Mouse (Mus musculus) liver, postnatal 0 days (tissue): ENCODE results near the gene Ezr. TPM values are rescaled to one million over a fixed set of nuclear protein-coding genes. Genes with fewer than 3 reads are reported as not detected.
A peak's percentile ranks its signal among the peaks of the same experiment; 100 is the strongest.

Experiments used
- ATAC-seq: fragments of 200-750 bp; cut with Nextera tagmentation; 2 replicates; pipeline ENCODE4 v1.8.0; 2017; ENCODE audit warnings: mild to moderate bottlenecking, moderate library complexity
- DNase-seq: peaks from one replicate; pipeline ENCODE4 v3.0.0-alpha.2; 2016
- H3K27ac ChIP-seq: fragments of 300-500 bp; sonication (generic); 2 replicates; pipeline ENCODE4 v1.5.1; 2014; ENCODE audit warnings: antibody characterized with exemption, moderate library complexity, mild to moderate bottlenecking, low read depth
- H3K27me3 ChIP-seq: fragments of 300-500 bp; sonication (generic); 2 replicates; pipeline ENCODE4 v1.6.1; 2014; ENCODE audit warnings: low read length, control low read depth, mixed read lengths; ENCODE audit not compliant: insufficient read depth
- H3K36me3 ChIP-seq: fragments of 300-500 bp; sonication (generic); replicated peaks from 2 replicates; pipeline ENCODE4 v1.6.1; 2014; ENCODE audit warnings: mild to moderate bottlenecking, control low read depth, low read length, moderate library complexity, mixed read lengths; ENCODE audit not compliant: insufficient read depth
- H3K4me1 ChIP-seq: fragments of 300-500 bp; sonication (generic); 2 replicates; pipeline ENCODE4 v1.6.1; 2014; ENCODE audit warnings: antibody characterized with exemption, mild to moderate bottlenecking, control low read depth; ENCODE audit not compliant: insufficient read depth
- H3K4me2 ChIP-seq: fragments of 300-500 bp; sonication (generic); 2 replicates; pipeline ENCODE4 v1.6.1; 2014; ENCODE audit warnings: low read depth, mild to moderate bottlenecking, low read length, moderate library complexity, mixed read lengths
- H3K4me3 ChIP-seq: fragments of 300-500 bp; sonication (generic); 2 replicates; pipeline ENCODE4 v1.5.1; 2014; ENCODE audit warnings: low read depth, low read length
- H3K9ac ChIP-seq: fragments of 300-500 bp; sonication (generic); replicated peaks from 2 replicates; pipeline ENCODE4 v1.6.1; 2014; ENCODE audit warnings: mild to moderate bottlenecking, moderate library complexity
- H3K9me3 ChIP-seq: fragments of 300-500 bp; sonication (generic); 2 replicates; pipeline ENCODE4 v1.6.1; 2016; ENCODE audit warnings: mild to moderate bottlenecking, control low read depth, low read length, mixed read lengths
- CTCF ChIP-seq: sonication (generic); IDR thresholded peaks from 2 replicates; pipeline ENCODE4 v1.5.1; 2016; ENCODE audit warnings: antibody characterized with exemption, low read depth
- EP300 ChIP-seq: IDR thresholded peaks from 2 replicates; pipeline ENCODE4 v1.6.1; 2016; ENCODE audit warnings: antibody characterized with exemption, low read depth, mild to moderate bottlenecking
- WGBS: fragments of 180-500 bp; shearing (Covaris S2); extraction: QIAGEN DNeasy Blood & Tissue Kit; methylation state at CpG from one replicate; pipeline ENCODE4 v1.1.7; 2014; ENCODE audit not compliant: insufficient replicate concordance; 5-methylcytosine and 5-hydroxymethylcytosine counted together
- polyA plus RNA-seq: library from polyadenylated mRNA; unstranded; fragments of >200 nt; fragmentation: Nextera tagmentation; extraction: Ambion mirVana; gene quantifications from 2 replicates; pipeline ENCODE4 v1.2.1, GENCODE M21; 2015

Ezr gene
- polyA plus RNA-seq, 1 experiment from 2014 or later = 34.8 TPM

DNA sequence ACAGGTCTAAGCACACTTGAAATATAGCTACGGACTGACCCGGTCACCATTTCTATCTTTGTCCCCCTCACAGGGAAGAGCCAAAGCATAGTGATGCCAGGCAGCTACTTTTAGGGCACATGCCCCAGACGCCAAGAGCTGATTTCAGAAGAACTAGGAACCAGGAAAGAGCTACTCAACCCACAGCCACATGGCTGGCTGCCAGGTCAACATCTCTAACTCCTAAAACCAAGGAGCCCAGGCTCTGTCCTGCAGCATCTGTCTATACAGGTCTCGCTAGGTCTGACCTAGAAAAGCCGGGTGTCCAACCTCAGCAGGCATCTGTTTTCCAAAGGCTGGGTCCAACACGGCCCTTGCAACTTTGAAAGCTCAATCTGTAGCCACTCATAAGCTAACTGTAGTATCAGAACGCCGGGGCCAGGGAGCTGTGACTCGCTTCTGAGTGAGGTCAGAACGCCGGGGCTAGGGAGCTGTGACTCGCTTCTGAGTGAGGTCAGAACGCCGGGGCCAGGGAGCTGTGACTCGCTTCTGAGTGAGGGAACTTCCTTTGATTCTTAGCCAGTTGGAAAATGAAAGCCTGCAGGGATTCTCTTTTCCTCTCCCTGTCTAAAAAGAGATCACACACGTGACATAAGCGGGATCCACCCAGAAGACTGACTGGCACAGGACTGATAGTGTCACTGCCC is 33.7 kb downstream of the Ezr start:
- Histone ChIP-seq H3K9me3 (no peaks in the 10 kb centered on the region), H3K27me3 (no peaks in the 10 kb centered on the region), H3K4me1 (peaks cover 16% of the 10 kb centered on the region), H3K4me3 (no peak overlapping the region), H3K9ac (no peak overlapping the region), H3K4me2 (no peak overlapping the region), H3K27ac (no peak overlapping the region), H3K36me3 (peaks cover 63% of the 10 kb centered on the region)
- no peak for ATAC-seq
- TF ChIP-seq EP300 (no peak), CTCF (no peak)
- no peak for DNase-seq
- 79% methylated on average over 17 of the region's 17 CpGs for WGBS

DNA sequence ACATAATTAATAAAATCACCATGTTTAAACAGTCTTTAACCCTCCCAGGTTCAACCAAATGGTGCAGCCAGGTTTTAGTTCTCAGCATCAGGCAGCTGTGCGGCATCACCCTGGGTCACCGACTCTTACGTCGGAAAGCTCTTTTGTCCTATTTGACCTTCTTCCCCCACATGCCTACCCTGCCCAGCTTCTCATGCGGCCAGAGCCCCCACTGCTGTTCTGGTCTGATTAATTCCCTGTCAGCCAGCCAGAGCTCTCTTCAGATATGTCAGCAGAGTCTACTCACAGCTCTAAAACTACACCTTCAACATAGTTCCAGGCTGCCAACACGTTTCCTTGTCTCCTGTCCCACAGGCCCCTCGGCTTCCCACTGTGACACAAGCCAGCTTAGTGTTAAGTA is 35.1 kb downstream of the Ezr start:
- peaks cover 54% of the 10 kb centered on the region for H3K36me3 ChIP-seq
- no peak for ATAC-seq

DNA sequence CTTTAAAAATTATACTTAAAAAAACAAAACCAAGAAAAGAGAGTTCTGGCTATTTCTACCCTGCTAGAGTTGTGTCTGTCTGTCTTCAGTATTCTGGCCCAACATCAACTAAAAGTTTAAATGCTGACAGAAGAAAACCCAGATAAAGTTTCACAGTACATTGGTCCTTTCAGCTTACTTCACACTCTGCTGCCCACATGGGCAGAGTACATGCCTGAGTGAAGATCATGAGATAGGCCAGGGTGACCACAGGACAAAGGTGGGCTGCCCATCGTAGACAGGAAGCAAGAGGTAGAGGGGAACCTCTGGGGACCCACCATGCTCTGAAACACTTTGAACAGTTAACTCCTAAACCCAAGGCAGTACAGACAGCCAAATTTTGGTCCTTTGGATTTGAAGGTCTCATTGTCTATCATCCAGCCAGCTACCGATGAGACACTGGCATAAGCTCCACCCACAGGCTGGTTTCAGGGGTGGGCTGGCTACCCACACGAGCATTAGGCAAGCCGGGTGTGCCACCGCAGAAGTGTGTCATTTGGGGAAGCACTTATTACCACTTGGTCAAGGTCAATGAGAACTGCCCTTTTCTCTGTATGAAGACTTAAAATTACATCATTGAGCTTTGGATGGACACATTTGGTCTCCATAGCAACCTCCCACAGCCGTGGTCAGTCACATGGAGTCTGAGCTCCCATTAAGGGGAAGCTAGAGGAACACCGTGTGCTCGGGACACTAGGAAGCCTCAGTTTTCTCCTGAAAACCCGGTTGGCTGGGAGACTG is 35.9 kb downstream of the Ezr start:
- no peaks in the 10 kb centered on the region for H3K27me3 ChIP-seq
- TF ChIP-seq EP300 = no peak
- no peak for TF ChIP-seq CTCF
- ATAC-seq (peak; percentile 64; the same call in 1 of the 2 replicates), DNase-seq (peak; percentile 70)
- peaks cover 51% of the 10 kb centered on the region for H3K36me3 ChIP-seq
- H3K9ac ChIP-seq = no peak overlapping the region
- peak overlapping the region; percentile 71 for H3K27ac ChIP-seq
- H3K4me1 ChIP-seq = peaks cover 32% of the 10 kb centered on the region
- H3K9me3 ChIP-seq = no peaks in the 10 kb centered on the region
- WGBS = 57% methylated on average over 9 of the region's 9 CpGs
- no peak overlapping the region for H3K4me2 ChIP-seq
- H3K4me3 ChIP-seq = no peak overlapping the region

More for the DNA sequence above, 35.1 kb downstream of the Ezr start:
- no peak for DNase-seq
- no peak overlapping the region for H3K9ac ChIP-seq
- H3K27ac ChIP-seq = no peak overlapping the region
- no peak overlapping the region for H3K4me3 ChIP-seq
- 87% methylated on average over 7 of the region's 7 CpGs for WGBS
- peaks cover 25% of the 10 kb centered on the region for H3K4me1 ChIP-seq
- H3K27me3 ChIP-seq = no peaks in the 10 kb centered on the region
- no peak overlapping the region for H3K4me2 ChIP-seq
- no peaks in the 10 kb centered on the region for H3K9me3 ChIP-seq
- TF ChIP-seq CTCF (no peak), EP300 (no peak)

DNA sequence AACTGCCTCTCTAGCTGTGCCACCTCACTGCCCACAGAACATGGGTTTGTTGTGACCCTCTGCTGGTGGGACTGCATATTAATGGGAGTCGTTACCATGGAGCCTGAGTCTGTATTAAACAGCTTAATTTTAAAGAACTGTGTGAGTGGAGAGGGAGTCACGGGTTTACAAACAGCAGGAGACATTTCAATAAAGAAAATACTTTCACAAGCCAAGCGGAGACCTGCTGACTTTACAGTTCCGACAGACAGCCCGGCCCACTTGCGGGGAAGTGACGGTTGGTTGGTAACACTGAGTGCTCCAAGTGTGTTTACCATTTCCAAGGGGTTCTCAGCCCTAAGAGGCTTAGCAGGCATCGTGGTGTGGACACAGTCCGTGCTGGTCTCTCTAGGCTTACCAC is 36.6 kb downstream of the Ezr start:
- peak; percentile 32 for ATAC-seq
- peaks cover 35% of the 10 kb centered on the region for H3K4me1 ChIP-seq
- H3K27ac ChIP-seq = peak overlapping the region; percentile 71
- no peak overlapping the region for H3K4me3 ChIP-seq
- TF ChIP-seq EP300 = no peak; the same call in 1 of the 2 replicates
- 0 out of 2 replicates have a peak, but pooled peaks have one; percentile 2 for TF ChIP-seq CTCF
- peaks cover 50% of the 10 kb centered on the region for H3K36me3 ChIP-seq
- H3K27me3 ChIP-seq = no peaks in the 10 kb centered on the region
- H3K9me3 ChIP-seq = no peaks in the 10 kb centered on the region
- H3K4me2 ChIP-seq = no peak overlapping the region
- 69% methylated on average over 9 of the region's 9 CpGs for WGBS
- DNase-seq = no peak
- no peak overlapping the region for H3K9ac ChIP-seq

DNA sequence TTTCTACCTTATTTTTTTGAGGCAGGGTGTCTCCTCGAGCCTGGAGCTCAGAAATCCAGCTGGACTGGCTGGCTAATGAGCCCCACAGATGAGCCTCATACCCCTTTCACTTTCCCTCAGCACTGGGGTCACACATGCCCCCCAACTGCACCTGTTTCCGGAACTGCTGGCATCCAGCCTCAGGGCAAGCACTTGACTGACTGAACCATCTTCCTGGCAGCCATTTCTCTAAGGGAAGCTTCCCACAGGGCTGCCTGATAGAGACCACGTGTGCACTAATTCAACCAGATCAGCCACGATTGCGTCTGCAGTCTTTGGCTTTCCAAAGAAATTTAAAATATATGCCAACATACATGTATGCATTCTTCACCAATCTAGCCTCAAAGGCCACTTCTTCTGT is 37.1 kb downstream of the Ezr start:
- Histone ChIP-seq H3K4me1 (peaks cover 35% of the 10 kb centered on the region), H3K9ac (no peak overlapping the region), H3K9me3 (no peaks in the 10 kb centered on the region), H3K36me3 (peaks cover 50% of the 10 kb centered on the region), H3K27me3 (no peaks in the 10 kb centered on the region), H3K4me2 (no peak overlapping the region), H3K4me3 (no peak overlapping the region), H3K27ac (peak overlapping the region; percentile 71)
- ATAC-seq (no peak), DNase-seq (no peak)
- 84% methylated on average over 5 of the region's 5 CpGs for WGBS
- TF ChIP-seq CTCF (no peak), EP300 (no peak)

DNA sequence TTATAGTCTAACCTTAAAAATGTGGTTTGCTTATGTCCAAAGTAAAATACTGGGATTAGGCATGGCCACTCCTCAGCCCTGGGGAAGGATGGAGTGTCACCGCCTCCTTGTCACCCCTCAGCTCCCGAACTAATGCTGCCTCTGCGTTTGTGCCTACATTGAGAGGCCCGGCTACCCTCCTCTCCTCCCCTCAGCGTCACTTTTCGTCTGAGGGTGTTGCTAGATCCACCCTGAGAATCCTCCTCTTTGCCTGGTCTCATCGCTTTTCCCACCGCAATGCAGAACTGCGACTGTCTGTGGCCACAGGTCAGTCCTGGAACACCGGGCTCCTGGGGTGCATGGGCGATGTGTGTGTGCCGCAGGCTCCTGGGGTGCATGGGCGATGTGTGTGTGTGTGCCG is 37.7 kb downstream of the Ezr start:
- ATAC-seq = no peak
- Histone ChIP-seq H3K36me3 (peaks cover 52% of the 10 kb centered on the region), H3K4me2 (no peak overlapping the region), H3K9ac (no peak overlapping the region), H3K9me3 (no peaks in the 10 kb centered on the region), H3K4me3 (no peak overlapping the region), H3K27ac (no peak overlapping the region), H3K27me3 (no peaks in the 10 kb centered on the region), H3K4me1 (peaks cover 35% of the 10 kb centered on the region)
- no peak for TF ChIP-seq CTCF
- no peak for TF ChIP-seq EP300
- DNase-seq = no peak
- 90% methylated on average over 14 of the region's 14 CpGs for WGBS
